Mouse (Mus musculus) CH12.LX (cell line): ENCODE measurements at regions not wholly inside any gene's neighbourhood (a gene's known extent, or its start where the extent isn't known, plus 50 kb on each side); places are given as distances from the start of the nearest gene placed in this dataset.
"Not testable (repeated sequence)": the region's sequence is repeated elsewhere in the genome, so short reads cannot be mapped to it uniquely, and the experiment has no call there.

Experiments
- DNase-seq: peaks from one replicate; pipeline ENCODE4 v3.0.0-alpha.2; 2013; ENCODE audit errors: extremely low read depth
- H3K27ac ChIP-seq: 2 replicates; pipeline ENCODE4 v1.5.1; 2012; ENCODE audit warnings: low read depth, mild to moderate bottlenecking, control low read depth, moderate library complexity; ENCODE audit not compliant: insufficient read depth
- H3K27me3 ChIP-seq: replicated peaks from 2 replicates; pipeline ENCODE3; 2012; ENCODE audit warnings: inconsistent platforms
- H3K36me3 ChIP-seq, 2 experiments: replicated peaks in 1 of 2; 2 replicates each; pipeline versions ENCODE3 to v1.6.1; 2012; ENCODE audit warnings: inconsistent platforms in 1 of 2, low read length in 1 of 2, mild to moderate bottlenecking in 1 of 2, mixed read lengths in 1 of 2, moderate library complexity in 1 of 2; ENCODE audit not compliant: control insufficient read depth in 1 of 2, insufficient read depth in 1 of 2
- H3K4me1 ChIP-seq, 2 experiments: 2 replicates each; pipeline ENCODE4 v1.6.1; 2012; ENCODE audit warnings: inconsistent platforms in 1 of 2, moderate library complexity in 1 of 2; ENCODE audit not compliant: insufficient read depth in 2 of 2, control insufficient read depth in 1 of 2
- H3K4me2 ChIP-seq: 2 replicates; pipeline ENCODE4 v1.6.1; 2012; ENCODE audit warnings: low read depth, mild to moderate bottlenecking, control low read depth; ENCODE audit not compliant: poor library complexity, insufficient read depth, severe bottlenecking
- H3K4me3 ChIP-seq, 3 experiments: fragments of 150-350 bp in 1 of 3; sonication (generic) in 1 of 3; replicated peaks in 1 of 3; 2 replicates each; pipeline versions ENCODE3 to v1.5.1; 2011 to 2012; ENCODE audit warnings: low read depth in 2 of 3, low read length in 2 of 3, mild to moderate bottlenecking in 2 of 3, moderate library complexity in 2 of 3, control low read depth in 1 of 3, improper control_type of control experiment in 1 of 3, inconsistent platforms in 1 of 3, mixed read lengths in 1 of 3; ENCODE audit not compliant: poor library complexity in 1 of 3
- H3K79me2 ChIP-seq: replicated peaks from 2 replicates; pipeline ENCODE4 v1.6.1; 2012; ENCODE audit warnings: mild to moderate bottlenecking, moderate library complexity; ENCODE audit not compliant: control insufficient read depth, poor library complexity, insufficient read depth, severe bottlenecking; ENCODE audit errors: extremely low read depth
- H3K9ac ChIP-seq: 2 replicates; pipeline ENCODE4 v1.6.1; 2012; ENCODE audit warnings: low read depth, mild to moderate bottlenecking, control low read depth, moderate library complexity; ENCODE audit not compliant: insufficient read depth
- H3K9me3 ChIP-seq: replicated peaks from 2 replicates; pipeline ENCODE3; 2012; ENCODE audit warnings: low read length, inconsistent platforms, mixed read lengths
- BHLHE40 ChIP-seq: IDR thresholded peaks from 2 replicates; pipeline ENCODE4 v1.6.1; 2011; ENCODE audit warnings: mild to moderate bottlenecking, low read depth, low read length, improper control_type of control experiment
- CTCF ChIP-seq, 2 experiments: IDR thresholded peaks in 1 of 2; conservative IDR thresholded peaks in 1 of 2; 2 replicates each; pipeline ENCODE4 v1.5.1; 2011 to 2012; ENCODE audit warnings: low read depth in 2 of 2, low read length in 2 of 2, improper control_type of control experiment in 1 of 2, inconsistent platforms in 1 of 2, mild to moderate bottlenecking in 1 of 2, moderate library complexity in 1 of 2
- ELF1 ChIP-seq: IDR thresholded peaks from 2 replicates; pipeline ENCODE4 v1.6.1; 2014; ENCODE audit warnings: low read depth, mild to moderate bottlenecking, inconsistent platforms, low read length, improper control_type of control experiment
- EP300 ChIP-seq: IDR thresholded peaks from 2 replicates; pipeline ENCODE4 v1.6.1; 2011; ENCODE audit warnings: low read length, improper control_type of control experiment
- GABPA ChIP-seq: IDR thresholded peaks from 2 replicates; pipeline ENCODE4 v1.6.1; 2012; ENCODE audit warnings: low read depth, low read length, improper control_type of control experiment, inconsistent platforms; ENCODE audit not compliant: insufficient replicate concordance
- KAT2A ChIP-seq: IDR thresholded peaks from 2 replicates; pipeline ENCODE4 v1.6.1; 2012; ENCODE audit warnings: low read length, improper control_type of control experiment, inconsistent platforms; ENCODE audit not compliant: insufficient replicate concordance
- MEF2A ChIP-seq: IDR thresholded peaks from 2 replicates; pipeline ENCODE4 v1.6.1; 2014; ENCODE audit warnings: low read depth, mild to moderate bottlenecking, inconsistent platforms, low read length, improper control_type of control experiment, borderline replicate concordance
- MXI1 ChIP-seq: IDR thresholded peaks from 2 replicates; pipeline ENCODE4 v1.6.1; 2011; ENCODE audit warnings: mild to moderate bottlenecking, low read depth, low read length, improper control_type of control experiment
- MYC ChIP-seq: IDR thresholded peaks from 2 replicates; pipeline ENCODE4 v1.6.1; 2011; ENCODE audit warnings: low read depth, mild to moderate bottlenecking, improper control_type of control experiment, low read length
- NELFE ChIP-seq: IDR thresholded peaks from 2 replicates; pipeline ENCODE4 v1.6.1; 2011; ENCODE audit warnings: low read depth, low read length, improper control_type of control experiment
- NRF1 ChIP-seq: IDR thresholded peaks from 2 replicates; pipeline ENCODE4 v1.6.1; 2014; ENCODE audit warnings: low read depth, mild to moderate bottlenecking, inconsistent platforms, low read length, improper control_type of control experiment, moderate library complexity
- PAX5 ChIP-seq: IDR thresholded peaks from 2 replicates; pipeline ENCODE4 v1.6.1; 2012; ENCODE audit warnings: low read length, inconsistent platforms, mixed read lengths
- POLR2A ChIP-seq: IDR thresholded peaks from 2 replicates; pipeline ENCODE4 v1.6.1; 2011; ENCODE audit warnings: low read depth, mild to moderate bottlenecking, improper control_type of control experiment, low read length
- RAD21 ChIP-seq: IDR thresholded peaks from 2 replicates; pipeline ENCODE4 v1.6.1; 2011; ENCODE audit warnings: low read depth, mild to moderate bottlenecking, low read length, improper control_type of control experiment, moderate library complexity
- UBTF ChIP-seq: IDR thresholded peaks from 2 replicates; pipeline ENCODE4 v1.6.1; 2012; ENCODE audit warnings: low read depth, mild to moderate bottlenecking, inconsistent platforms, low read length, improper control_type of control experiment, moderate library complexity
- USF2 ChIP-seq: conservative IDR thresholded peaks from 2 replicates; pipeline ENCODE4 v1.6.1; 2011; ENCODE audit warnings: low read depth, low read length, improper control_type of control experiment
- ZC3H11A ChIP-seq: IDR thresholded peaks from 2 replicates; pipeline ENCODE4 v1.6.1; 2012; ENCODE audit warnings: low read depth, mild to moderate bottlenecking, inconsistent platforms, low read length, improper control_type of control experiment
- ZKSCAN1 ChIP-seq: IDR thresholded peaks from 2 replicates; pipeline ENCODE4 v1.6.1; 2012; ENCODE audit warnings: low read depth, inconsistent platforms, low read length, improper control_type of control experiment, borderline replicate concordance
- ZNF384 ChIP-seq: IDR thresholded peaks from 2 replicates; pipeline ENCODE4 v1.6.1; 2012; ENCODE audit warnings: low read depth, low read length, improper control_type of control experiment, inconsistent platforms
- dilution Hi-C: fragments of 300-500 bp; cut with MboI; formaldehyde crosslinking; loops from 2 replicates; pipeline ENCODE4 v1.14.3; 2020; ENCODE audit warnings: low sequenced_read_pairs; ENCODE audit not compliant: extremely low pct_unique_long_range_greater_than_20kb, extremely low pct_ligation_motif_present
- in situ Hi-C: fragments of 300-500 bp; cut with MboI; formaldehyde crosslinking; loops from 3 replicates; pipeline ENCODE4 v1.14.3; 2019; ENCODE audit warnings: low sequenced_read_pairs, low pct_ligation_motif_present, low pct_unique_long_range_greater_than_20kb, mixed read lengths

GRCm38 (mm10) chr5:18456196-18456595, 96.0 kb upstream of the Gnai1 start:
- no peaks in the 10 kb centered on the region; a peak in 1 of 4 replicates for H3K4me1 ChIP-seq
- H3K36me3 ChIP-seq: no peaks in the 10 kb centered on the region
- H3K27me3 ChIP-seq: no peaks in the 10 kb centered on the region
- TF ChIP-seq KAT2A (no peak), MYC (no peak), PAX5 (no peak), EP300 (no peak), ZC3H11A (no peak), NELFE (no peak), BHLHE40 (no peak), MXI1 (no peak), CTCF (conservative IDR thresholded peaks at IDR 0.05 in 1 of 2, IDR thresholded peaks at IDR 0.05 in 1 of 2; ENCODE audit: low read depth in 2 of 2, low read length in 2 of 2) (no peak), MEF2A (no peak), NRF1 (no peak), POLR2A (no peak), USF2 (no peak), ZKSCAN1 (no peak), GABPA (no peak), RAD21 (no peak), ZNF384 (no peak), ELF1 (no peak), UBTF (no peak)
- TF ChIP-seq, all 38 proteins: peak for 0
- Histone ChIP-seq H3K4me2 (no peak overlapping the region), H3K9ac (no peak overlapping the region), H3K9me3 (no peaks in the 10 kb centered on the region), H3K79me2 (no peaks in the 10 kb centered on the region), H3K27ac (no peak overlapping the region), H3K4me3 (no peak overlapping the region)
- in situ Hi-C loops (no loop called here), dilution Hi-C loops (no loop called here)
- no peak for DNase-seq

- H3K9ac ChIP-seq, H3K27ac ChIP-seq, H3K36me3 ChIP-seq, dilution Hi-C loops, H3K4me1 ChIP-seq, DNase-seq, H3K79me2 ChIP-seq, H3K4me2 ChIP-seq, H3K27me3 ChIP-seq, H3K9me3 ChIP-seq, in situ Hi-C loops, H3K4me3 ChIP-seq: not testable (repeated sequence)
Observed at GRCm38 (mm10) chr5:18452871-18453757, 93.0 kb upstream of the Gnai1 start.
